Mouse (Mus musculus) brain, embryonic 18.5 days (tissue): Measurements from ENCODE around the gene Nsd1.
A peak's percentile ranks its signal among the peaks of the same experiment; 100 is the strongest.

Experiments used
- DNase-seq: peaks from one replicate; pipeline ENCODE4 v3.0.0-alpha.2; 2012; ENCODE audit warnings: low read depth, low spot score

Nsd1 gene

DNA sequence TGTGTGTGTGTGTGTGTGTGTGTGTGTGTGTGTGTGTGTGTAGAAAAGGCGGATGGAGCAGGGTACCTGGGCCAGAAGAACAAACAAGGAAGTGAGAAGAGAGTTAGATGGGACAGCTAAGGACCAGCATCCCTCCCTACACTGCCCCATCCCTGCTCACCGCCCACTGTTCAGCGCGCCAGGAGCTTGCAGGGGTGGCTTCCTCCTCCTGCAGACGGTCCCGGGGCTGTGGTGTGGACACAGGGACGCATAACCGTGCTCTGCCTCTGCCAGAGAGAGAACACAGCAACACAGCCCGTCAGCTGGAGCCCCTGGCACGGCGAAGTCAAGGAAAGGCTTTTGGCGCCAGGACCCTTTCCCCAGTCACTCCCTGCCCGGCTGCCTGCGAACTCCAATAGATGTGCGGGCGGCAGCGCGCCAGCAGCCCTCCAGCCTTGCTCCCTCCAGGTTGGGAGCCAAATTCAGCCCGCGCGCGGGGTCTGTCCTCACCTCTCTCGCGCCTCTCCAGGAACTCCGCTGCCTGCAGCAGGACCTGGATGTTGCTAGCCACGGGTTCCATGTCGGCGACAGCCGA is 119.6 kb downstream of the Nsd1 start:
- DNase-seq: no peak

DNA sequence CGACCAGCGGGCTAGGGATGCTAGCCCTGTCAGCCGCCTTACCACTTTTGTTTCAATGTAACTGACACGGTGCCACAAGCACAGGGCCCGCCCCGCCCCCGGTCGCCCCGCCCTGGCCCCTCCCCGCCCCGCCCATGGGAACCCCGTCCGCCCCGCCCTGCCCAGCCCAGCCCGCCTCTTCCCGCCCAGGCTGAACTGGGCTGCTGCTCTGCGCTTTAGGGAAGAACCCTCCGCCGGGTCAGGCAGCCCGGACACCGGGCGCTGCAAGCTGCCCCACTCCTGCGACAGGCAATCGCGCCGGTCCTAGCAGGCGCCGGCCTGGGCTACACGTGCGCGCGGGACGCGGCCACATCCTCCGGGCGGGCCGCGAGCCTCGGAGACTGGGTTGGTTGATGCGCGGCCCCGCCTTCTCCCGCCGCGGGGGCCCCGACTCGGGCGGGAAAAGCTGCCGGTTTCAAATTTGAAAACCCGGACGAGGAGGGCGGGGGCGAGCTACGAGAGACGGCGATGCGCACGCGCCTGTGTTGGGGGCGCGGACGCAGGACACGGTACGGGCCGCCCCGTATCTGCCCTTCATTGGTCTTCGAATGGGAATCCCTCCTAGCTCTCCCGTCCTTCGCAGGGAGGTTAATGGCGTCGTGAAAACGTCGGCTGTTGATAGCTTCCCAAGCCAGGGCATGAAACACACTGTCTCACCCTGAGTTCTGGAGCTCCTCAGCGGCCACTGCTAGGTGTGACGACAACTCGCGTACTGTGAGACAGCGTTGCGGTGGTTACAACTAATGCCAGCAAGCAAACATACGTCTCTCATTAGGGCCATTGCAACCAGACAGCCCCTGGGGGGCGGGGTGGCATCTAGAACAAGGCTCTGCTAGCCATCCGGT is 120.3 kb downstream of the Nsd1 start, which contains the start of gene Mxd3:
Mxd3 (minus strand) TSS at position 141 of the 884 bp plus-strand sequence.
- DNase-seq: no peak

DNA sequence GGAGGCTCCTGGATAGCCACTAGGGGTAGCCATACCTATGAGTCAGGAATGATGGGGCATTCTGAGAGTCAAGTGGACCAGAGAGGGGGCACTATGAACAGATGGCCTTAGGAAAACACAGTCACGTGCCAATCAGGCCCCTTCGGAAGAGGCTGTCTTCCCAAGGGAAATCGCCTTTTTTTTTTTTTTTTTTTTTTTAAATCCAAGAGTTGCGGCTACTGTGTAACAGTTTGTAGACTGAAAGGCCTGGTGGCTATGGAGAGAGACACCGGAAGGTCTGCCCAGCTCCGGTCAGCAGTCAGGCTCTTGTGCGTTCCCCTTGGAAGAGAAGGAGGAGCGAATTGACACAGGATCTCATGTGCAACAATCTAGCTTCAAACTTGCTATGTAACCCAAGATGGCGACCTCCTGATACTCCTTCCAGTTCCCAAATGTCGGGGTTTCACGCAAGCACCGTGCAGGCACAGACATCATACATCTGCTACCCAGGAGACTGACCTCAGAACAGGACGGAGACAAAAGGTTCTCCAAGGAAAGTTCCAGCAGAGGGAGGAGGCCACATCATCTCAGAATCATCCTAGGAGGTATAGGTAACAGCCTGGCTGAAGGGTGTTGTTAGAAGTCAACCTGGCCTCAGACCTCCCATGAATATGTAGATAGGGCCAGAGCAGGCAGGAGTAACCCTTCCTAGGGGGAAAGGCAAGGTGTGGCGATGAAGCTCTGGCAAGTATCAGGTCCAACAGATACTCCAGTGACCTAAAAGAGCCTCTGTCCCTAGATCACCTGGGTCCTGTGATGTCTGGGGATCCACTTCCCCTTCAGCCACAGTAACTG is 121.2 kb downstream of the Nsd1 start:
- DNase-seq: no peak

DNA sequence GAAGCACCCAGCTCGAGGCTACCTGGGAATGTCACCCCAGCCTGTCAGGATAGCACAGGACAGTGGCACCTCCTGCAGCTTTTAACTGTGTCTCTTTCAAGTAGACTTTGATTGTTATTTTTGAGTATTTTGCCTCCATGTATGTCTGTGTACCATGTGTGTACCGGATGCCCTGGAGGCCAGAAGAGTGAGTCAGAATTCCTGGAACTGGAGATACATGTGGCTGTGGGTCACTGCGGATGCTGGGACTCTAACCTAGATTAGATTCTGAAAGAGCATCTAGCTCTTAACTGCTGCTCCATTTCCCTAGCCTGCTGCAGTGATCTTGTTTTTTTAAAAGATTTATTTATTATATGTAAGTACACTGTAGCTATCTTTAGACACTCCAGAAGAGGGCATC is 122.7 kb downstream of the Nsd1 start:
- DNase-seq: no peak

DNA sequence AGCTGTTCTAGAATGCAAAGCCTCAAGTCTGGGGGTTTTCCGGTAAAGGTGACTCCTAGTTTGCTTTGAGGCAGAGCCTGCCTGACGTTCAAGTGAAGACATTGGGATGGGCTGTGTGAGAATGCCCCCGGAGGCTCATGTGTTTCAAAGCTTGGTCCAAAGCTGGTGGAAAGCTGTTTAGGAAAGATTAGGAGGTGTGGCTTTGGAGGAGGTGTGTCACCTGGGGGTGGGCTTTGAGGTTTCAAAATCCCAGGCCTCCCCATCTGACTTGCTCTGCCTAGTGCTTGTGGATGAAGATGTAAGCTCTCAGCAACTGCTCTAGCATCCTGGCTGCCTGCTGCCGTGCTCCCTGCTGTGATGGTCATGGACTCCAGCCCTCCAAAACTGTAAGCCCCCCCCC is 126.1 kb downstream of the Nsd1 start:
- no peak for DNase-seq

DNA sequence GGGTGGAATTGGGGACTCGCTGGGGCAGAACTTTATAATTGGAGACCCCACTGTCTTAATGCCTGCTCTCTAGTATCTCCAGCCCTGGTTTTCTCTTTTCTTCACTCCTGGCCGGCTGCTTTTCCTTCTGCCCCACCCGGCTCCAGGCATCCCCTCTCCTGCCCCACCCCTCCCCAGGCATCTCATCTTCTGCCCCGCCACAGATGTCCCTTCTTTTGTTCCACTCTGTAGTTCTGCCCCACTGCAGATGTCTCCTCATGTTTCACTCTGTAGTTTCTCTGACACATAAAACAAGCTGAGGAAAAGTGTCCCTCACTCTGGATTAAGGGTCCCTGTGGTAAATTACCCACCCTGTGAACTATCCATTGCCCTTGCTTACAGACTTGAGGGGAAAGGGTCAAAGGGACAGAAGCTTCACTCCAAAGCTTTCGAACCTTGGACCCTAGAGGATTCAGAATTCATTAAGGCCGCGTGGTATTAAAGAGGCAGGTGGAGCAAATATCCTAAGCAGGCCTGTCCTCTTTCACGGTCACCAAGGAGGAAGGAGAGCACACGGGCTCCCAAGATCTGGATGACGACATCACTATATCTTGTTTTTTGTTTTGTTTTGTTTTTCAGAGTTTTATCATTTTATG is 127.9 kb downstream of the Nsd1 start:
- DNase-seq: no peak

DNA sequence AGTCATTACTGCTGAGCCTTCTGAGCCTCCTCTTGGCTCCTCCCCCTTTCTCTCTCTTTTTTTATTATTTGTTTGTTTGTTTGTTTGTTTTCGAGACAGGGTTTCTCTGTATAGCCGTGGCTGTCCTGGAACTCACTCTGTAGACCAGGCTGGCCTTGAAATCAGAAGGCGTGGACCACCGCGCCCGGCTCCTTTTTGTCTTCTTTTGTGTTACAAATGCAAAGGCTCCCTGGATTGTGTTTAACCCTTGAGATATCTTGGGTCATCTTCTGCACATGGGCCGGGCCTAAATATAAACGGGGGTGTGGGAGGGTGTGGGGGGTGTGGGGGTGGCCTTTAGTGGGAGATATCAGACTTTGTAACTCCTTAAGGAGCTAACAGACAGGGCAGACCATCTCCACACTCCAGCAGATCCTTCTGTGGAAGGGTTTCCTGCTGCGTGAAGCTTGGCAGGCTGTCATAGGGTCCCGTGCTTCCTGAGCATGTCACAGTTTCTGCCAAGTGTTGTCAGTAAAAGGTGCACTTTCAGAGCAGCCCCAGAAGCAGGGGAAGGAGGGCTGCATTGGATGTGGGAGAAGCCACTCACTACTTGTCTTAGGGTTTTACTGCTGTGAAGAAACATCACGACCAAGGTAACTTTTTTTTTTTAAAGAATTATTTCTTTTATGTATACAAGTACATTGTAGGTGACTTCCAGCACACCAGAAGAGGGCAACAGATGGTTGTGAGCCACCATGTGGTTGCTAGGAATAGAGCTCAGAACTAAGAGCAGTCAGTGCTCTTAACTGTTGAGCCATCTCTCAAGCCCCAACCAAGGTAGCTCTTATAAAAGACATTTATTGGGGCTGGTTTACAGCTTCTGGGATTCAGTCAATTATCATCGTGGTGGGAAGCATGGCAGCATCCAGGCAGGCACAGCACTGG is 128.8 kb downstream of the Nsd1 start:
- no peak for DNase-seq

DNA sequence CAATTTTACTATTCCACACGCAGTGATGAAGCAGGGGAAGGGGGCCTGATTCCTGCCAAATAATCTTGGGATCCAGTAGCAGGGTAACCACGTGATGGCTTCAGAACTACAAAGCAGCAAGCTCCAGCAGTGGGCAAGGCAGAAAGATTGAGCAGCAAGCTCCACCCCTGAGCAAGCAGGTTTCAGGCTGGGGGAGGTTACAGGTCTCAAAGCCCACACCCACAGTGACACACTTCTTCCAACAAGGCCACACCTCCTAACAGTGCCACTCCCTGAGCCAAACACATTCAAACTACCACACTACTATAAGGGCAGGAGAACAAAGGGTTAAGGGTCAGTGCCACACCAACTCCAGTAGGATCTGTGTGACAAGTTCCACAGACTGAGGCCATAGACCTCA is 129.7 kb downstream of the Nsd1 start:
- no peak for DNase-seq

DNA sequence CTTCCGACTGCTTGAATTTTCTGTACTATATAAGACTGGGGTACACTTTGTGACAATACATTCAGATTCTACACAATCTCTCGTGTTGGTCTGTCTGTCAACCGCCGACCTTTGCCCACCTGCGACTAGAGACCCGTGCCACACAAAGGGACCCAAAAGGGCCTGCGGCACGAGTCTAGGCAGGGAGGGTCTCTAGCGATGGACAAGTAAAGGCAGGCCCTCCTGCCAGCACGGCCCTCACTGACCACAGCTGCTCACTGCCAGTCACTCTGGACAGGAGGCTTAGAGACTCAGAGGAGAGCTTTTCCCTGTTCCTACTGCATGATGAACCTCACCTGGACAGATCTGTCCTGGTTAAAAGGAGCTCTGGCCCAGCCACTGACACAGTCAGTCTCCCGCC is 132.9 kb downstream of the Nsd1 start:
- no peak for DNase-seq

DNA sequence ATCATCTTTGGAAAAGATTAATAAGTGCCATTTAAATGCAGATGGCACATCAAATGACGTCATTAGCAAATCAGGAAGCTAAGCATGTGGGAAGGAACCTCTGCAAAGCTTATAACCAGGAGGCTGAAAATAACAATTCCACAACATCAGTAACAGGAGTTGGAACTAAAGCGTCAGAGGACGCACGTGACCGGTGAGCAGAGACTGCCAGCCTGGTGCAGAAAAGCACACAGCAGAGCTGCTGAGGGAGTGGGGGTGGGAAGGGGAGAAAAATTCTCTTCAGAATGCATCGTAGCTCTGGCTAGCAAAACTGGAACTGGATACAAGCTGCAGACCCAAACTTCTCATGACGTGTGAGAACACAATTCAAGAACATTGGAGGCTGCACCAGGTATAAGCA is 134.7 kb downstream of the Nsd1 start:
- DNase-seq: no peak

DNA sequence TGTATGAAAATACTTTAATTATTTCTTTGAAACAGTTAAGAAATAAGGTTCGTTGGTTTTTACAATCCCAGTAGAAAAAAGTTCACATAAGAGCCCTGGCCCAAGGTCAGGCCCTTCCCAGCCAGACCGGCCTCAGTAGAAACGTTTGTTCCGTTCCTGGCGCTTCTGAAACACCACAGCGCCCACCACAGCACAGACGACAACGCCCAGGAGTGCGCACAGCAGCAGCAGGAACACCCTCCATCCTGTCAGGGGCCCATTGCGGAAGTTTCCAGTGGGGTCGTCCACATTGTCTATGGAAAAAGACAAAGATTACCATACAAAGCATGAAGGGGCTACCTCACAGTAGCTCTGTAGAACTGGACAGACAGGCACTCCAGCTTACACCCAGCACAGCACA is 137.2 kb downstream of the Nsd1 start:
- DNase-seq: no peak

DNA sequence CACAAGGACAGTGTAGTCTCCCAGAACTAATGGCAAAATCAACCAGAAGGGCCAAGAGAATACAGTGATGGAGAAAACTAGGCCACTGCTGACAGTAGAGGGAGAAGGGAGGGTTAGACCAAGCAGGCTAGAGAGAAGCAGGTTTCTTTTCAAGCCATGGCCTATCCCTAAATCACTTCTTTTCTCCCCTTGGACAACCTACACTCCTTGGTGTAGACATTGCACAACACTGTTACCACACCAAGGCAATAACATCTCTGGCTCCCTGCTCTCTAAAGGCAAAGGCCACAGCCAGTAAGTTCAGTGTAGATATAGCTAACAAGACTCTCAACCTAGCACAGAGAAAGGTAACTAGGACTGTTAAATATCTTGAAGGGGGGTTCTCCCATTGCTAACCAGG is 151.6 kb downstream of the Nsd1 start:
- no peak for DNase-seq

DNA sequence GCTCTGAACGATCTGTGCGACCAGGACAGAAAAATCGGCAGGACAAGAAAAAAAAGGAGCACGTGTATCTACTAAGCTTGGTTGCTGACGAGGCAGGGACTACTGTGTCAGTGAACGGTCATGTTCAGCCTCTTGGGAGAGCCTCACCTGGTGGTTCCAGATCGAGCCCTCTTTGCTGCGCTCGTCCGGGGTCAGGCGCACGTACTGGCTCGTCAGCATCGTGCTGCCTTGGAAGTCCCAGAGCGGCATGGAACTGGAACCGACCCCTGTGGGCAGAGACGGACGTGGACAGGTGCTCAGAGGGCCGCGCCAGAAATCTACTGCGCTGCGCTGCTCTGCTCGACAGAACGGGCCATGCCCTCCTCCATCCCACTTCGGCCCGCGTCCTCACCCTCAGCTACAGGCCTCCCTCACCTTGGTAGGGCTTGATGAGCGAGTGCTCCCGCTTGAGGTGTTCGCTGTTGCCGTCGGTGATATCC is 152.4 kb downstream of the Nsd1 start:
- DNase-seq: no peak

DNA sequence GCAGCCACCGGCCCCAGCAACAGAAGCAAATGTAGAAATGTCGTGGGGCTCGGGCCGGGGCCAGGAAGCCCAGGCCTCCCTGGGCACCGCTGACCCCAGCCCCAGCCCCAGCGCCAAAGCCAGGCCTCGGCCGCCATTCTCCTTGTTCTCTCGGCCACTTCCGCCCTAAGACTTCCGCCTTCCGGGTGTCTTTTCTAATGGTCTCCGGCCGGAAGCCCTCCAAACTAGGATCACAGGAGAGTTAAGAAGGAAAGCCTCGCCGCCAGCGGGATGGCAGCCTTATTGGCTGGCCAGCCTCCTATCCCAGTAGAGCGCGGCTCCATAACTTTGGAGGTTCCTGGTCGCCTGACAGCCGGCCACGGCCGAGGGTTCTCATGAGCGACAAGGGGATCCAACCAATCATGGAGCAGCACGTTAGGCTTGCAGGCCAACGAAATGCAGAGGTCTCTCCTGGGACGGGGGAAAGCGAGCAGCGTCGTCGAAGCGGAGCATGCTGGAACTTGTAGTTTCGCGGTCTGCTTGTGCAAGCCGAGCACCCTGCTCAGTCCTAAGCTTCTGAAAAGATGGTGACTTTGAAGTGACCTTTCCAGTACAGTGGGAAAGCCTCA is 153.0 kb downstream of the Nsd1 start, which contains the start of gene Lman2:
Lman2 (minus strand) TSS at position 331 of the 608 bp plus-strand sequence.
- DNase-seq: peak; percentile 97
